Mouse (Mus musculus) midbrain, postnatal 0 days (tissue): ENCODE data around the gene Nbea. TPM values are rescaled to one million over a fixed set of nuclear protein-coding genes. Genes with fewer than 3 reads are reported as not detected.

Source experiments
- ATAC-seq: fragments of 200-750 bp; cut with Nextera tagmentation; 2 replicates; pipeline ENCODE4 v1.8.0; 2017; ENCODE audit warnings: moderate number of reproducible peaks, mild to moderate bottlenecking, moderate TSS enrichment, moderate library complexity; ENCODE audit not compliant: low FRiP score
- DNase-seq: peaks from one replicate; pipeline ENCODE4 v3.0.0-alpha.2; 2015; ENCODE audit warnings: low spot score
- H3K27ac ChIP-seq: fragments of 300-500 bp; sonication (generic); 2 replicates; pipeline ENCODE4 v1.5.1; 2014; ENCODE audit warnings: low read depth, mild to moderate bottlenecking, low read length, mixed read lengths
- H3K27me3 ChIP-seq: fragments of 300-500 bp; sonication (generic); 2 replicates; pipeline ENCODE4 v1.6.1; 2014; ENCODE audit warnings: low read length, control low read depth, mixed read lengths; ENCODE audit not compliant: insufficient read depth
- H3K36me3 ChIP-seq: fragments of 300-500 bp; sonication (generic); 2 replicates; pipeline ENCODE4 v1.6.1; 2014; ENCODE audit warnings: low read length, control low read depth, mixed read lengths; ENCODE audit not compliant: insufficient read depth
- H3K4me1 ChIP-seq: fragments of 300-500 bp; sonication (generic); 2 replicates; pipeline ENCODE4 v1.6.1; 2014; ENCODE audit warnings: mild to moderate bottlenecking, control low read depth, antibody characterized with exemption, low read length, mixed read lengths; ENCODE audit not compliant: insufficient read depth
- H3K4me2 ChIP-seq: fragments of 300-500 bp; sonication (generic); 2 replicates; pipeline ENCODE4 v1.6.1; 2014; ENCODE audit warnings: low read depth, mild to moderate bottlenecking, low read length, mixed read lengths; ENCODE audit not compliant: poor library complexity, severe bottlenecking
- H3K4me3 ChIP-seq: fragments of 300-500 bp; sonication (generic); 2 replicates; pipeline ENCODE4 v1.5.1; 2014; ENCODE audit warnings: low read depth, mild to moderate bottlenecking, low read length, moderate library complexity
- H3K9ac ChIP-seq: fragments of 300-500 bp; sonication (generic); replicated peaks from 2 replicates; pipeline ENCODE4 v1.6.1; 2014; ENCODE audit warnings: mild to moderate bottlenecking, low read length, moderate library complexity, mixed read lengths; ENCODE audit not compliant: poor library complexity, severe bottlenecking
- H3K9me3 ChIP-seq: fragments of 300-500 bp; sonication (generic); 2 replicates; pipeline ENCODE4 v1.6.1; 2016; ENCODE audit warnings: low read length, control low read depth
- CTCF ChIP-seq: IDR thresholded peaks from 2 replicates; pipeline ENCODE4 v1.5.1; 2016; ENCODE audit warnings: antibody characterized with exemption, mild to moderate bottlenecking
- WGBS: fragments of 180-500 bp; shearing (Covaris S2); extraction: QIAGEN DNeasy Blood & Tissue Kit; methylation state at CpG from one replicate; pipeline ENCODE4 v1.1.7; 2014; 5-methylcytosine and 5-hydroxymethylcytosine counted together
- polyA plus RNA-seq: library from polyadenylated mRNA; unstranded; fragments of >200 nt; fragmentation: Nextera tagmentation; extraction: Ambion mirVana; gene quantifications from 2 replicates; pipeline ENCODE4 v1.2.1, GENCODE M21; 2015
- total RNA-seq: library from RNA; depleted of rRNA; stranded (reverse); fragments of >200 nt; gene quantifications from 2 replicates; pipeline ENCODE4 v1.2.3, GENCODE M21; 2014

The Nbea gene
- total and polyA plus RNA-seq, 2 experiments from 2014 or later: 46.8 to 202 TPM

GRCm38 (mm10) chr3:55790609-55791008, 392.9 kb downstream of the Nbea start:
- DNase-seq: no peak
- Histone ChIP-seq H3K27ac (peak overlapping the region; percentile 72), H3K4me1 (peaks cover 10% of the 10 kb centered on the region; the same call in 1 of the 2 replicates), H3K4me3 (no peak overlapping the region), H3K9ac (no peak overlapping the region), H3K36me3 (no peaks in the 10 kb centered on the region), H3K9me3 (no peaks in the 10 kb centered on the region), H3K27me3 (no peaks in the 10 kb centered on the region), H3K4me2 (no peak overlapping the region)
- no peak for ATAC-seq
- 69% methylated on average over 4 of the region's 4 CpGs for WGBS
- TF ChIP-seq CTCF: no peak

- Histone ChIP-seq H3K36me3 (no peaks in the 10 kb centered on the region), H3K9me3 (no peaks in the 10 kb centered on the region), H3K4me1 (peaks cover 10% of the 10 kb centered on the region; the same call in 1 of the 2 replicates), H3K9ac (peak overlapping the region; percentile 36; the same call in 1 of the 2 replicates), H3K27me3 (no peaks in the 10 kb centered on the region), H3K4me3 (no peak overlapping the region), H3K27ac (peak overlapping the region; percentile 72), H3K4me2 (no peak overlapping the region)
- 0 out of 2 replicates have a peak, but pooled peaks have one; percentile 32 for ATAC-seq
- peak; percentile 61 for DNase-seq
- 16% methylated on average over 2 of the region's 2 CpGs for WGBS
- TF ChIP-seq CTCF: peak; percentile 52
Observed at GRCm38 (mm10) chr3:55789856-55790255, 393.6 kb downstream of the Nbea start.

GRCm38 (mm10) chr3:55788621-55789201, 394.8 kb downstream of the Nbea start:
- no peaks in the 10 kb centered on the region for H3K36me3 ChIP-seq
- ATAC-seq: no peak
- peak overlapping the region; percentile 36 for H3K4me2 ChIP-seq
- TF ChIP-seq CTCF: no peak
- 13% methylated on average over 5 of the region's 5 CpGs for WGBS
- no peaks in the 10 kb centered on the region for H3K9me3 ChIP-seq
- H3K4me1 ChIP-seq: peaks cover 10% of the 10 kb centered on the region; the same call in 1 of the 2 replicates
- H3K4me3 ChIP-seq: no peak overlapping the region
- H3K9ac ChIP-seq: peak overlapping the region; percentile 19; the same call in 1 of the 2 replicates
- DNase-seq: no peak
- no peaks in the 10 kb centered on the region for H3K27me3 ChIP-seq
- H3K27ac ChIP-seq: peak overlapping the region; percentile 72

- peak overlapping the region; percentile 92; the same call in 1 of the 2 replicates for H3K9ac ChIP-seq
- peak overlapping the region; percentile 49 for H3K4me3 ChIP-seq
- no peaks in the 10 kb centered on the region for H3K27me3 ChIP-seq
- H3K4me2 ChIP-seq: peak overlapping the region; percentile 83
- no peaks in the 10 kb centered on the region for H3K36me3 ChIP-seq
- 20% methylated on average over 4 of the region's 4 CpGs for WGBS
- DNase-seq (no peak), ATAC-seq (no peak)
- no peaks in the 10 kb centered on the region for H3K9me3 ChIP-seq
- peak overlapping the region; percentile 93 for H3K27ac ChIP-seq
- TF ChIP-seq CTCF: no peak
- H3K4me1 ChIP-seq: peaks cover 10% of the 10 kb centered on the region; the same call in 1 of the 2 replicates
Observed at GRCm38 (mm10) chr3:55788214-55788586, 395.3 kb downstream of the Nbea start.

DNA sequence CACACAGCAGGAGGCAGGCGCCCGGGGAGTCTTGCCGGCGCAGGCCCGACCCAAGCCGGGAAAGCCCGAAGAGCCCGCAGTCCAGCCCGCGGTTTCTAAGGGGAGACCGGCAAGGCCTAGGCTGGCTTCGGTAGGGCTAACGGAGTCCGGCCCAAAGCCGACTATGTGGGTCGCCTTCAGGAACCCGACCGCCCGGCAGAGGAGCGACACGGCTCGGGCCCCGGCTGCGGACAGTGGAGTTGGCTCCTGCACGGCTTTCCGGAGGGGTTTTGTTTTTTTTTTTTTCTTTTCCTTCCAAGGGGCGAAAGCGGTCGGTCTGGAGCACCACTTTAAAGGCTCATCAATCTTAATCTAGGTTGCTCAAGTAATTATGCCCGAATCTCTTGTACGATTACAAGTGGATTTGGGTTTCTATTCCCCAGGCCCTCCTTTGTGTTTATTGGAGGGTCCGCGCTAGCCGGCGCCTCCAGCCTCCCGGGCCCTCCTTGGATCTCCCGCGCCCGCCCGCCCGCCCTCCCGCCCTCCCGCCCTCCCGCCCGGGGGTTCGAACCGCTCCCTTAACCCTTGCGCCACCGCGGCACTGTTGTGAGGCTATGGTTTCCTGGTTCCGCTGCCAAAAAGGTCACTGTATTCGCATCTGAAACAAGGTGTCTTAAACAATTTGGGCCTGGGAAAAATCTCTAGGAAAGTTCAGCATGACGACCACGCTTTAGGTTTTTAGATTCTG, 395.9 kb downstream of the Nbea start:
- DNase-seq (peak; percentile 74), ATAC-seq (peak; percentile 39; the same call in 1 of the 2 replicates)
- H3K4me3 ChIP-seq: peak overlapping the region; percentile 49
- no peaks in the 10 kb centered on the region for H3K9me3 ChIP-seq
- H3K27ac ChIP-seq: peak overlapping the region; percentile 93
- H3K27me3 ChIP-seq: no peaks in the 10 kb centered on the region
- H3K4me2 ChIP-seq: peak overlapping the region; percentile 83
- H3K4me1 ChIP-seq: peaks cover 10% of the 10 kb centered on the region; the same call in 1 of the 2 replicates
- 5% methylated on average over 47 of the region's 54 CpGs for WGBS
- H3K9ac ChIP-seq: peak overlapping the region; percentile 92
- no peak for TF ChIP-seq CTCF
- H3K36me3 ChIP-seq: no peaks in the 10 kb centered on the region
